ENCODE assay signal across 7 mouse cellular contexts in the genomic region with DNA sequence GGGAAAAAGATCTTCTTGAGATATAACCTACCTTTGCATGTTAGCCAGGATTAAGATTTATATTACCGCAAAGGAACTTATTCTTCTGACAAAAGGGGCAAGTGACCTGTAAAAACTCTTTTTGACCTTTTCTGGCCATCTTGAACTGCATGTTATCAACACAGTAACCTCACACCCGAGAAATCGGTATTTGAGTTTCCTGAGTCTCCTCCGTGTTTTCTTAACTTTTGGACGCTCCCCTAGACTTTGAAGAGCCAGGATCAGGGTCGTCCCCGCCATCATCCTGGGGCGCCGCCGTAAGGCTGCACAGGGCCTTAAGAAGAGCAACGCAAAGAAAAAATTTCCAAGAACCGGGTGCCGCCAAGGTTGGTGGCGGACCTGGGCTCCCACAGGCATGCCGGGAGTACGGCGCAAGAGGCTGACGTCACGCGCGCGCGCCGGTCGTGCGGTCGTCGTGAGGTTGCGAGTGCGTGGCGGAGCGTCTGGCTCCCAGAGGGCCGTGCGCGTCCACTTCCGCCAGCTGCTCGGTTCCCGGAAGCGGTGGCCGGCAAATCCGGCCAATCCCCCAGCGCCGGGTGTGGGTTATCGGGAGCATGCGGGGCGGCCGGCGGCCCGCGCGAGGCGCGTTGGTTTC. TPM values are rescaled to one million over a fixed set of nuclear protein-coding genes. Genes with fewer than 3 reads are reported as not detected.
DNase-seq lines count a peak whose midpoint lies in the region; ATAC-seq lines count a peak whose summit lies in the region.

Clptm1l (plus strand) TSS at position 485 of the 634 bp plus-strand sequence.

- WGBS in embryonic facial prominence, embryonic 11.5 days, result under 1% methylated on average over 53 of the region's 53 CpGs
- under 1% methylated on average over 53 of the region's 53 CpGs for WGBS in limb, embryonic 10.5 days
- WGBS in midbrain, embryonic 13.5 days, result under 1% methylated on average over 53 of the region's 53 CpGs

- peak within 1 kb of the TSS; percentile 76 for H3K4me3 ChIP-seq in embryonic facial prominence, embryonic 11.5 days (ENCODE audit: low read depth, low read length)
- peak within 1 kb of the TSS; percentile 94 for H3K4me3 ChIP-seq in limb, embryonic 10.5 days
- H3K4me3 ChIP-seq in midbrain, embryonic 13.5 days (replicated peaks), result peak within 1 kb of the TSS; percentile 95

- DNase-seq in adrenal gland, postnatal 14 days, result peak; percentile 99
- peak; percentile 97 for DNase-seq in embryonic facial prominence, embryonic 11.5 days (ENCODE audit: low spot score)
- DNase-seq in kidney, adult 11 months, result peak; percentile 96
- peak; percentile 99 for DNase-seq in limb, embryonic 10.5 days (ENCODE audit: low spot score)
- peak; percentile 90 for DNase-seq in spleen, adult 12 weeks (ENCODE audit: low spot score)

- H3K27ac ChIP-seq in embryonic facial prominence, embryonic 11.5 days (replicated peaks; ENCODE audit: low read depth, low read length), result peak within 1 kb of the TSS; percentile 14; the same call in 1 of the 2 replicates
- peak within 1 kb of the TSS; percentile 89 for H3K27ac ChIP-seq in limb, embryonic 10.5 days
- peak within 1 kb of the TSS; percentile 71 for H3K27ac ChIP-seq in midbrain, embryonic 13.5 days

- no peaks in the 10 kb centered on the region; the same call in 1 of the 2 replicates for H3K36me3 ChIP-seq in embryonic facial prominence, embryonic 11.5 days (replicated peaks; ENCODE audit: control insufficient read depth, insufficient read depth, low read depth, low read length)
- peaks cover 28% of the 10 kb centered on the region for H3K36me3 ChIP-seq in limb, embryonic 10.5 days
- peaks cover 27% of the 10 kb centered on the region for H3K36me3 ChIP-seq in midbrain, embryonic 13.5 days

- no peaks in the 10 kb centered on the region for H3K4me1 ChIP-seq in embryonic facial prominence, embryonic 11.5 days (ENCODE audit: control insufficient read depth, insufficient read depth, low read length)
- H3K4me1 ChIP-seq in limb, embryonic 10.5 days, result peaks cover 26% of the 10 kb centered on the region
- H3K4me1 ChIP-seq in midbrain, embryonic 13.5 days (replicated peaks), result peaks cover 25% of the 10 kb centered on the region

- H3K27me3 ChIP-seq in embryonic facial prominence, embryonic 11.5 days (ENCODE audit: control insufficient read depth, insufficient read depth, low read length), result no peaks in the 10 kb centered on the region
- H3K27me3 ChIP-seq in limb, embryonic 10.5 days (ENCODE audit: low read depth, poor library complexity, severe bottlenecking), result no peaks in the 10 kb centered on the region
- H3K27me3 ChIP-seq in midbrain, embryonic 13.5 days, result no peaks in the 10 kb centered on the region

- no peaks in the 10 kb centered on the region for H3K9me3 ChIP-seq in embryonic facial prominence, embryonic 11.5 days (replicated peaks; ENCODE audit: control insufficient read depth, low read length)
- H3K9me3 ChIP-seq in limb, embryonic 10.5 days (replicated peaks), result no peaks in the 10 kb centered on the region
- no peaks in the 10 kb centered on the region for H3K9me3 ChIP-seq in midbrain, embryonic 13.5 days

- peak within 1 kb of the TSS; percentile 86 for H3K9ac ChIP-seq in embryonic facial prominence, embryonic 11.5 days (replicated peaks; ENCODE audit: low read length)
- peak within 1 kb of the TSS; percentile 91 for H3K9ac ChIP-seq in midbrain, embryonic 13.5 days (replicated peaks)

- ATAC-seq in embryonic facial prominence, embryonic 11.5 days (replicated peaks; ENCODE audit: insufficient number of reproducible peaks, low FRiP score, low TSS enrichment, low read depth), result peak; percentile 96
- ATAC-seq in granulocyte monocyte progenitor cell, adult 5-6 weeks (replicated peaks; ENCODE audit: poor library complexity, severe bottlenecking), result peak; percentile 91
- peak; percentile 97 for ATAC-seq in midbrain, embryonic 13.5 days

- H3K4me2 ChIP-seq in embryonic facial prominence, embryonic 11.5 days (ENCODE audit: low read depth, low read length), result peak within 1 kb of the TSS; percentile 89
- H3K4me2 ChIP-seq in midbrain, embryonic 13.5 days (replicated peaks), result peak within 1 kb of the TSS; percentile 98

RNA-seq across cellular contexts. Expression of gene Clptm1l, which starts in this region (rescaled TPM):
- total RNA-seq in adrenal gland, postnatal 14 days (2021), result 106 and 122 TPM in 2 replicates
- 110 and 124 TPM in 2 replicates for polyA plus RNA-seq in embryonic facial prominence, embryonic 11.5 days (2014; fragmentation: Nextera tagmentation; extraction: Ambion mirVana)
- total RNA-seq in granulocyte monocyte progenitor cell, adult 5-6 weeks (2014; fragmentation: Nextera tagmentation), result 203 and 212 TPM in 2 replicates
- total RNA-seq in granulocyte monocyte progenitor cell, adult 5-6 weeks (2017), result 80.6 and 81.1 TPM in 2 replicates
- 111 and 112 TPM in 2 replicates for polyA plus RNA-seq in limb, embryonic 10.5 days (2016; fragmentation: Nextera tagmentation; extraction: Ambion mirVana)
- polyA plus RNA-seq in midbrain, embryonic 13.5 days (2015; fragmentation: Nextera tagmentation; extraction: Ambion mirVana), result 111 and 130 TPM in 2 replicates

Comparison
In these comparisons a context has a peak if more than half of its experiments do, and no peak if none do; other contexts are left out.
1. Peak in every context shown above with its lines: DNase-seq, ATAC-seq, H3K4me3 ChIP-seq and H3K27ac ChIP-seq.
2. H3K27ac ChIP-seq: peak in every context shown above with its lines; median percentile 89 in limb, embryonic 10.5 days; 71 in midbrain, embryonic 13.5 days; 14 in embryonic facial prominence, embryonic 11.5 days.